Mouse (Mus musculus): ENCODE results near the gene Ccsap.

The Ccsap gene

GRCm38 (mm10) chr8:123803639-123804038 lies 56.4 kb downstream of the Ccsap start:
- DNase-seq, result no peak

- no peak for DNase-seq
Observed at GRCm38 (mm10) chr8:123801538-123801937, 58.5 kb downstream of the Ccsap start.

GRCm38 (mm10) chr8:123800867-123801266 lies 59.1 kb downstream of the Ccsap start:
- no peak for DNase-seq

- DNase-seq, result no peak
Observed at GRCm38 (mm10) chr8:123799885-123800284, 60.1 kb downstream of the Ccsap start.

GRCm38 (mm10) chr8:123799434-123799833 lies 60.6 kb downstream of the Ccsap start:
- DNase-seq, result no peak

DNA sequence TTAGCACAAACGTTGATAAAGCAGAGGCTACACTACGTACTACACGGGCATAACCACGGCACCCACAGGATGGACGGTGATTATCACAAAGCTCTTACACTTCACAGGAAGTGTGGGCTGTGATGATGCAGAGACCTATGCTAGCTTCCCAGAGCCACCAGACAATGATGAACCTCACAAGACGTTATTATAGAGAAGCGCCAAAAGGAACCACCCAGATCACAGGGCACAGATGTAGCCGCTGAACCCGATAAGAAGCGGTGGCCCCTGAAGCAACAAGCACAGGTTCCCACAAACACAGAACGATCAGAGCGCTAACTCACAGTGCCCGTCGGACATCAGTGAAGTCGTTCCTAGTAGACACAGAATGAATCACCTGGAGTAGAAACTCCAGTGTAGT lies 62.1 kb downstream of the Ccsap start:
- no peak for DNase-seq

DNA sequence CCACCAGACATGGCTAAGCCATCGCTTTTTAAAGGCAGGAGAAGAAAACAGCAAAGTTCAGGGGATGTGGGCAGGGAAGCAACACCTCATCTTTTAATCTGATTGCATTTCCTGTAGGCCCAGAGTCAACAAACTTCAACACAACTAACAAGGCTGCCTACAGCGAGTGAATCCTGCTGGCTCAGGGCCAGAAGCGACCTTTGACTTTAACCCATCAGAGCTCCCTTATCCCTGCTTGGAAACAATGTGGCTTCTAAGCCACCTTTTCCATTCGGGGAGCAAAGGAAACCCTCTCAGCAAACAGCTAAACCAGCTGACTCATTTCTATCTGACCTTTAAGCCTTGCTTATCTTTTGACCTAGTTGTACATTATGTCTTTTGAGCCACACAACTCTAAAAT lies 63.3 kb downstream of the Ccsap start:
- DNase-seq, result peak in 1 of 2 experiments; percentile 49

GRCm38 (mm10) chr8:123794766-123795165 lies 65.2 kb downstream of the Ccsap start:
- no peak for DNase-seq

- no peak for DNase-seq
Observed at GRCm38 (mm10) chr8:123793900-123794299, 66.1 kb downstream of the Ccsap start.

DNA sequence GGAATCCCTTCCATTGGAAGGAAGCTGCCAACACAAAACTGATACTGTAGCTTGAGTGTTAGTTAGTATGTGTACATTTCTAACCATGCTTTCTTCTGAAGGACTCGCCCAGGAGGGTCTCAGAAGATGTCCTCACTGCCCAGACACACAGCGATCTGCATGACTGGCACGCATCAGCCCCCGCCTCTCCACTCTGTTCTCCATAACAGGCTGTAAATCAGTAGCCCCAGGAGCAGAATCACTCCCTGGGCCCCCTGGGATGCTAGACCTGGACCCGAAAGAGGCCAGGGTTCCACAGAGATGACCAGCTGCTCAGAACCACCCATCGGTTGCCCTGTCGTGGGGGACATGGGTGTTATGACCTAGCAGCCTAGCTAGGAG lies 68.2 kb downstream of the Ccsap start:
- DNase-seq, result no peak

DNA sequence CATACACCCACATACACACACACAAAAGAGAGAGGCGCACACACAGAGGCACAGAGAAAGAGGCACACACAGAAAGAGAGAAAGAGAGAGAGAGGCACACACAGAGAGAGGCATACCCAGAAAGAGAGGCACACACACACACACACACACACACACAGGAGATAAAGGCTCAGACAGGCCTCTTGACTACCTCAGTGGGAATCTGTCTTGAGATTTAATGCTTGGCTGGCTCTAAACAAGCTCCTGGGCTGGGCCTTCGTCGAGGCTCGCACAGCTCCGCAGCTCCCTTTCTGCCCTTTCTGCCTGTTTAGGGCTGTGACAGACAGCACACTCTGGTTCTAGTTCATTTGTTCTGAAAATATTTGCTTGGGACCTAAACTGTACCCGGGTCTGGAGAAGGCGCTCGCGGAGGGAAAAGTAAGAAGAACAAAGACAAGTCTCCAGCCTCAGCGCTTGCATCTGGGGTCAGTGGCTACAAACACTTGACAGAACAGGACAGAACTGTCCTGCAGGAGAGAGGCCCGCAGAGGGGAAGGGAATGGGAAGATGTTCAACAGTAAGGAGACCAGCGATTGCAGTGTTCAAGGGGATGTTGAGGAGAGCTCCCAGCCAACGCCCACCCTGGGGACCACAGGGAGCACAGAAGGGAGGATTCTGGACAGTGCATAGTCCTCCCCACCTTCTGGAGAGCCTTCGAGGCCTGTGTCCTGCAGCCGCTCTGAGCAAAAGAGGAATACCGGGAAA lies 68.7 kb downstream of the Ccsap start:
- peak in 1 of 2 experiments; percentile 22 for DNase-seq
